Mouse (Mus musculus) olfactory bulb, adult 2 months (tissue): Measurements from ENCODE around the gene Tmem132b. TPM values are rescaled to one million over a fixed set of nuclear protein-coding genes. Genes with fewer than 3 reads are reported as not detected.

Experiments used
- H3K27ac ChIP-seq: fragments of 200-500 bp; 2 replicates; pipeline ENCODE4 v1.5.1; 2012; ENCODE audit warnings: low read depth, low read length; ENCODE audit not compliant: insufficient read depth
- H3K4me1 ChIP-seq: fragments of 200-500 bp; 2 replicates; pipeline ENCODE4 v1.6.1; 2012; ENCODE audit warnings: low read length; ENCODE audit not compliant: control insufficient read depth, insufficient read depth
- H3K4me3 ChIP-seq: fragments of 200-500 bp; 2 replicates; pipeline ENCODE4 v1.5.1; 2012; ENCODE audit warnings: mild to moderate bottlenecking, low read depth, low read length, moderate library complexity; ENCODE audit not compliant: insufficient read depth
- CTCF ChIP-seq: fragments of 200-500 bp; IDR thresholded peaks from 2 replicates; pipeline ENCODE4 v1.5.1; 2012; ENCODE audit warnings: low read depth, mild to moderate bottlenecking, low read length, moderate library complexity; ENCODE audit not compliant: insufficient read depth
- POLR2A ChIP-seq: fragments of 200-500 bp; IDR thresholded peaks from 2 replicates; pipeline ENCODE4 v1.6.1; 2012; ENCODE audit warnings: mild to moderate bottlenecking, low read depth, low read length, moderate library complexity; ENCODE audit not compliant: insufficient read depth
- whole genome bisulfite sequencing: fragments of 180-500 bp; shearing (Covaris S2); methylation state at CpG from one replicate; pipeline ENCODE4 v1.1.7; 2018; 5-methylcytosine and 5-hydroxymethylcytosine counted together
- polyA plus RNA-seq: library from polyadenylated mRNA; stranded (reverse); fragments of >200 nt; gene quantifications from 2 replicates; pipeline ENCODE4 v1.2.4, GENCODE M21; 2012; ENCODE audit warnings: low replicate concordance; ENCODE audit not compliant: missing spikeins, insufficient read depth, insufficient read length

Gene Tmem132b
- polyA plus RNA-seq, 1 experiment = not detected

GRCm38 (mm10) chr5:125585211-125585610, 53.6 kb downstream of the Tmem132b start:
- Histone ChIP-seq H3K4me3 (no peak overlapping the region), H3K27ac (no peak overlapping the region), H3K4me1 (peaks cover 14% of the 10 kb centered on the region)
- 73% methylated on average over 5 of the region's 5 CpGs for WGBS
- TF ChIP-seq CTCF = no peak
- TF ChIP-seq POLR2A = no peak

GRCm38 (mm10) chr5:125588203-125588602, 56.6 kb downstream of the Tmem132b start:
- TF ChIP-seq POLR2A = no peak
- no peak for TF ChIP-seq CTCF
- 73% methylated on average over 7 of the region's 7 CpGs for WGBS
- H3K4me3 ChIP-seq = no peak overlapping the region
- peaks cover 14% of the 10 kb centered on the region for H3K4me1 ChIP-seq
- no peak overlapping the region for H3K27ac ChIP-seq

GRCm38 (mm10) chr5:125588876-125589667, 57.5 kb downstream of the Tmem132b start:
- Histone ChIP-seq H3K4me3 (peak overlapping the region; percentile 11; the same call in 1 of the 2 replicates), H3K4me1 (peaks cover 9% of the 10 kb centered on the region), H3K27ac (no peak overlapping the region)
- 9% methylated on average over 18 of the region's 18 CpGs for WGBS
- TF ChIP-seq CTCF = no peak
- TF ChIP-seq POLR2A = no peak

GRCm38 (mm10) chr5:125598056-125598455, 66.5 kb downstream of the Tmem132b start:
- TF ChIP-seq POLR2A (no peak), CTCF (no peak)
- Histone ChIP-seq H3K4me3 (no peak overlapping the region), H3K27ac (no peak overlapping the region), H3K4me1 (no peaks in the 10 kb centered on the region)
- WGBS = 82% methylated on average over 10 of the region's 10 CpGs

GRCm38 (mm10) chr5:125607146-125607545, 75.6 kb downstream of the Tmem132b start:
- peaks cover 5% of the 10 kb centered on the region for H3K4me1 ChIP-seq
- H3K27ac ChIP-seq = no peak overlapping the region
- H3K4me3 ChIP-seq = no peak overlapping the region
- WGBS = 69% methylated on average over 12 of the region's 12 CpGs
- TF ChIP-seq POLR2A = no peak
- no peak for TF ChIP-seq CTCF

GRCm38 (mm10) chr5:125609968-125610367, 78.4 kb downstream of the Tmem132b start:
- TF ChIP-seq POLR2A (no peak), CTCF (no peak)
- no peak overlapping the region for H3K4me3 ChIP-seq
- 78% methylated on average over 1 of the region's 1 CpGs for WGBS
- no peak overlapping the region for H3K27ac ChIP-seq
- H3K4me1 ChIP-seq = peaks cover 8% of the 10 kb centered on the region

GRCm38 (mm10) chr5:125612460-125612859, 80.9 kb downstream of the Tmem132b start:
- TF ChIP-seq POLR2A (no peak), CTCF (no peak)
- WGBS = 57% methylated on average over 7 of the region's 7 CpGs
- Histone ChIP-seq H3K27ac (no peak overlapping the region), H3K4me1 (peaks cover 8% of the 10 kb centered on the region), H3K4me3 (no peak overlapping the region)

- H3K27ac ChIP-seq = no peak overlapping the region
- 52% methylated on average over 5 of the region's 5 CpGs for WGBS
- no peak overlapping the region for H3K4me3 ChIP-seq
Measured at GRCm38 (mm10) chr5:125613136-125613535, 81.6 kb downstream of the Tmem132b start.

GRCm38 (mm10) chr5:125614348-125614747, 82.8 kb downstream of the Tmem132b start:
- peaks cover 5% of the 10 kb centered on the region; the same call in 1 of the 2 replicates for H3K4me1 ChIP-seq
- 60% methylated on average over 2 of the region's 2 CpGs for WGBS
- TF ChIP-seq POLR2A (no peak), CTCF (peak; percentile 31; the same call in 1 of the 2 replicates)
- no peak overlapping the region for H3K4me3 ChIP-seq
- no peak overlapping the region for H3K27ac ChIP-seq

More at GRCm38 (mm10) chr5:125613136-125613535, 81.6 kb downstream of the Tmem132b start:
- TF ChIP-seq CTCF = no peak
- no peak for TF ChIP-seq POLR2A
- peaks cover 8% of the 10 kb centered on the region for H3K4me1 ChIP-seq
